Mouse (Mus musculus) spleen, adult 2 months (tissue): ENCODE measurements around the gene Slc12a6.

ENCODE experiments used
- CTCF ChIP-seq: fragments of 200-500 bp; IDR thresholded peaks from 2 replicates; pipeline ENCODE4 v1.5.1; 2011; ENCODE audit warnings: mild to moderate bottlenecking, inconsistent platforms; ENCODE audit not compliant: insufficient read depth, insufficient read length, insufficient replicate concordance; ENCODE audit errors: extremely low read depth
- POLR2A ChIP-seq: fragments of 200-500 bp; IDR thresholded peaks from 2 replicates; pipeline ENCODE4 v1.6.1; 2011; ENCODE audit warnings: low read depth, low read length, inconsistent platforms

DNA sequence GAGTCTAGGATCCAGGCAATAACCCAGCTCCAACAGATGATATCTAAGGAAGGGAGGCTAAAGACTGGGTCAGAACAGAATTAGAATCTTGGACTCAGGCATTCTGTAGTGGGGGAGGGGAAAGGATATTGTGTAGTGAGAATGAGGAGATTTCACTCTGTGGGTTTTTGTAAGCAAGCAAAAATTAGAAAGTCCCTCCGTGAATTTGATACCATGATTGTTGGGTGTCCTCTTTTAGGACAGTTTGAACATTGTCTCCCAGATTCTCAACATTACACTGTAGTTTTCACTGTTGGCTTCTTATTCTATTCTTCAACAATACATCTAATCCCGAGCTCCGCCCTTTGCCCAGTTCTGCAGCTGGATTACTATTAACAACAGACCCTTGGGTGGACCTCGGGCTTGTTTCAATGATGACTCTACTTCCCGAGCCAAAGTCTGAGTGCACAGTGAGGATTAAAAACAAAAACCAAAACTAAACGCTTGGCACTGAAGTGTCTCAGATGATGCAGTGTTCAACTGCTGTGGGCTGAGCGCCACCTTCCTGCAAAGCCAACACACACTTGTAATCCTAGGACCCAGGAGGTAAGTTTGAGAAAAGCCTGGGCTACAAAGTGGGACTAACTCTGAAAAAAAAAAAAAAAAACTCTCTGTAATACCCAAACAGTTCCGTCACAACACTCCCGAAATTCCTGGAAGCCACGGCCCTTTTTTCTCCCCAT lies 6.2 kb upstream of the Slc12a6 start, which contains the start of gene Nutm1:
- peak; percentile 26; the same call in 1 of the 2 replicates for TF ChIP-seq CTCF
- TF ChIP-seq POLR2A: no peak
